ENCODE assay signal across 26 mouse cellular contexts in genomic region chrX:23754671-23755070, GRCm38 (mm10).
"Had no signal": no experiment of that assay in that cellular context is flagged by ENCODE, and none has a peak within 500 bp of the region (broad histone marks: within the 10 kb centered on the region; RNA-seq: fewer than 3 reads in every experiment).

No protein-coding gene starts in this region.

- H3K27ac ChIP-seq: gastrocnemius, adult 2 months; heart, embryonic 10.5 days; heart, embryonic 13.5 days; heart, embryonic 15.5 days; hindbrain, embryonic 13.5 days; hindbrain, embryonic 15.5 days; hindbrain, postnatal 0 days; kidney, embryonic 15.5 days; kidney, postnatal 0 days; layer of hippocampus, adult 2 months; left cerebral cortex, adult 2 months; limb, embryonic 13.5 days; limb, embryonic 15.5 days; liver, embryonic 12.5 days; liver, embryonic 14.5 days had no signal

- H3K4me1 ChIP-seq: heart, embryonic 10.5 days; heart, embryonic 13.5 days; heart, embryonic 15.5 days; hindbrain, embryonic 13.5 days; hindbrain, embryonic 15.5 days; kidney, embryonic 15.5 days; limb, embryonic 13.5 days; limb, embryonic 15.5 days; liver, embryonic 12.5 days had no signal

- H3K4me2 ChIP-seq: heart, embryonic 13.5 days; heart, embryonic 15.5 days; hindbrain, embryonic 13.5 days; hindbrain, embryonic 15.5 days; kidney, embryonic 15.5 days; limb, embryonic 13.5 days; limb, embryonic 15.5 days; liver, embryonic 12.5 days had no signal

- H3K36me3 ChIP-seq: heart, embryonic 10.5 days; heart, embryonic 13.5 days; heart, embryonic 15.5 days; hindbrain, embryonic 13.5 days; hindbrain, embryonic 15.5 days; kidney, embryonic 15.5 days; limb, embryonic 13.5 days; limb, embryonic 15.5 days; liver, embryonic 12.5 days had no signal

- H3K9me3 ChIP-seq: heart, embryonic 10.5 days; heart, embryonic 13.5 days; heart, embryonic 15.5 days; hindbrain, embryonic 13.5 days; hindbrain, embryonic 15.5 days; kidney, embryonic 15.5 days; limb, embryonic 13.5 days; limb, embryonic 15.5 days; liver, embryonic 12.5 days had no signal

- DNase-seq: gastrocnemius, adult 2 months; gastrocnemius, postnatal 10 days; gastrocnemius, postnatal 25 days; heart, adult 18-20 months; heart, postnatal 14 days; heart, postnatal 36 days; kidney, adult 11 months; kidney, adult 2 months; kidney, adult 9 months; kidney, postnatal 14 days; kidney, postnatal 36 days; left cerebral cortex, postnatal 4 days had no signal

- H3K9ac ChIP-seq: heart, embryonic 13.5 days; heart, embryonic 15.5 days; hindbrain, embryonic 13.5 days; hindbrain, embryonic 15.5 days; kidney, embryonic 15.5 days; limb, embryonic 13.5 days; limb, embryonic 15.5 days; liver, embryonic 12.5 days; liver, embryonic 14.5 days had no signal

- H3K4me3 ChIP-seq: gastrocnemius, adult 2 months; heart, embryonic 10.5 days; heart, embryonic 13.5 days; heart, embryonic 15.5 days; hindbrain, embryonic 13.5 days; hindbrain, embryonic 15.5 days; kidney, embryonic 15.5 days; layer of hippocampus, adult 2 months; left cerebral cortex, adult 2 months; limb, embryonic 13.5 days; limb, embryonic 15.5 days; liver, embryonic 12.5 days had no signal

- ATAC-seq: hindbrain, postnatal 0 days; liver, embryonic 12.5 days had no signal

- H3K27me3 ChIP-seq: heart, embryonic 13.5 days; heart, embryonic 15.5 days; hindbrain, embryonic 13.5 days; hindbrain, embryonic 15.5 days; kidney, embryonic 15.5 days; limb, embryonic 13.5 days; limb, embryonic 15.5 days; liver, embryonic 12.5 days had no signal
